Mouse (Mus musculus) kidney, postnatal 36 days (tissue): ENCODE results near the gene Cwc22.

ENCODE experiments used
- DNase-seq, 2 experiments: peaks; one replicate each; pipeline ENCODE4 v3.0.0; 2021 to 2022; ENCODE audit warnings: mixed read lengths in 2 of 2

Cwc22 gene

DNA sequence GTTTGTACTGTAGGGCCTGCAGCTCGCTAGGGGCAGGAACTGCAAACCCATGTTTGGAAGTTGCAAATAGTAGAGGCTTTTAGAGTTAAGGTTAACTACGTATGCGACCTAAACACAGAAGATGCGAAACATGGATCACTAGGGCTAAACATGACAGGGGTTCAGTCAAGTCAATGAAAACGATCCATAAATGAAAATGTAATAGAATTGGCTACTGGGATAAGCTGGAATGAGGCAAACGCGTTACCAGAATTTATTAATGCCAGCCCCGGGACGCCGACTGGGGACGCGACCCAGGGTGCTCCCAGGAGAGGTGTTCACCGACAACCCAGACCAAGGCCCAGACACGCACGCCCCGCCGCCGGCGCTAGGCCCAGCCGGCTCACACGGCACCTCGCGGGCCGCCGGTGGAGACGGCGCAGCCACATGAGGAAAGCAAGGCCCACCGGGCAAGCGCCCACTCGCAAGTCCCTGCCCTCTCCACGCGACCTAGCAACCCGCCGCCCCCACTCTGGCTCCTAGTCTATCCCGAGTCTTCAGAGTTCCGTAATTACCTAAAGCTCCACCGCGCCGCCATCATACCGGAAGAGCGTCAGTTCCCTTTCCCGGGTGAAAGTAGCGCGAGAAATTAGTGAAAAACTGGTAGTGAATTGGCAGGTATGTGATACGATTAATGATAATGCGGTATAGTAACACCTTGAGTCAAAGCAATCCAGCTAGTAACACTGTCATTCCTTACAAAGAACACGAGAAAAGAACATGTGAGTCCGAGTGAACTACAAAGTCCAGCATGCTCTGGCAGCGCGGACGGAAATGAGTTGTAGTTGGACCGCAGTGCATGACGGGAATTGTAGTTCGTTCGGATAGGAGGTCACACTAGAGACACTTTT is at the start of gene Cwc22:
Gene Cwc22 (minus strand): TSS at position 780 of the 890 bp plus-strand sequence.
- peak; percentile 95 to 98 for DNase-seq

DNA sequence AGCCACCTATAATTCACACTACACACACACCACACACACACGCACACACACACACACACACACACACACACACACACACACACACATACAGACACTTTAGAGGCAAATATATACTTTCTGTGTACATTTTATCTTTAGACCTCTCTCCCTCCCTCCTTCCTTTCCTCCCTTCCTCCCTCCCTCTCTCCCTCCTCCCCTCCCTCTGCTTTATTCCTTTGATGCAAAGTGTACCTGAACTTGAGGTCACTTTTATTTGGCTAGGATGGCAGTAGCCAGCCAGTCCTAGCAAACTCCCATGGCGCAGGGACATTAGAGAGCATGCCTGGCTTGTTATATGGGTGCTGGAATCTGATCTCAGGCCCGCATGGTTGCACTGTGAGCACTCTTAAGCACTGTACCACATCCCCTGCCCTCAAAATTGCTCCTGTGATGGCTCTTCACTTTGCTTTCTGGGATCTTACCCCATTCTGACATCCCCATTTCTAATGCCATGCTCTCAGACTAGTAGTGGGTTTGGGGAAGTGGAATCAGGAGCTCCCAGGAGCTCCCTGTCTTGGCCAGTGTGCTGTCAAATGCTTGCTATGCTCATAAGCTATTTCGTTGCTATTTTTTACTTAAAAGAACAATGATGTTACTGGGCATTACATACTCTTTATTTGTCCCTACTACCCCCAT is 47.7 kb upstream of the Cwc22 start:
- no peak for DNase-seq

DNA sequence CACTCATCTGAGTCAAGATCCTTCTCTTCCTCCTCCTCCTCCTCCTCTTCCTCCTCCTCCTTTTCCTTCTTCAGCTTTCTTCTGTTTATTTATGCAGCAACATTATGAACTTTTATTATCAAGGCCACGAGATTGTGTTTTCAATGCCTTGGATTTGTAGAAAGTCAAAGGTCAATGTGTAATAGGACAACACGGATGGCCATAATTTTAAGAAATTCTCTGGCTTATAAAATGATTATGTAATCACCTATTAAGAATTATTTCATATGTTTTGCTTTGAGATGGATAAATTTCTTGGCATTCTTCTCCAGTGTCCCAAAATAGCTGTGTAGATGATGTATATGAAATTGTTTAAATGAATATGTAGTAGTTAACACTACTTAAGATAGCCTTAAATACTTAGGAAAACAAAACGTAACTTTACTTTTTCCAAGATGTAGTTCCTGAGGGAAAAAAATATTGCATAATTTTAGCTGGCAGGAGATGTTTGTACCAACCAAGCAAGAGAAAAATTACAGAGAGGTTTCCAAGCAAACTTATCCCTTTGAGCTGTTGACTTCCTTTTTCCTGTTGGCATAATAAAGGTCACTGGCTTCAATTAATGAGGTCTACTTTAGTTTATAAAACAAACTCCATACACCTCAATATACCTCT is 46.9 kb upstream of the Cwc22 start:
- no peak for DNase-seq

DNA sequence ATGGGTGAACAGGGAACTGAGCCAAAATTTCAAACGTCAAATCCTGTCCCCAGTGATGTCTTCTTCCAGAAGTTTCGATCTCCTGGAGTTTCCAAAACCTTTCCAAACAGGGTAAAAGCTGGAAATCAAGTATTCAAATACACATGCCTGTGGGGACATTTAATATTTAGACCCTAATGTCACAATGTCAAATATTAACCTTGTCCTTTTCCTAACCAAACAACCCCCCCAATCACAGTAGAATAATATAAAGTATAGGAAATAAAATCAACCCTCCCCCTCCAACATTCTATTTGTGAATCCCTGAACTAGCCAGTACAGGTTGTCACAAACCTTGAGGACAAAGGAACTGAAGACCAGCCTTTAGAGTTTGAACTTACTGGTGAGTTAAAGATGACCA is 44.6 kb upstream of the Cwc22 start:
- DNase-seq: no peak

DNA sequence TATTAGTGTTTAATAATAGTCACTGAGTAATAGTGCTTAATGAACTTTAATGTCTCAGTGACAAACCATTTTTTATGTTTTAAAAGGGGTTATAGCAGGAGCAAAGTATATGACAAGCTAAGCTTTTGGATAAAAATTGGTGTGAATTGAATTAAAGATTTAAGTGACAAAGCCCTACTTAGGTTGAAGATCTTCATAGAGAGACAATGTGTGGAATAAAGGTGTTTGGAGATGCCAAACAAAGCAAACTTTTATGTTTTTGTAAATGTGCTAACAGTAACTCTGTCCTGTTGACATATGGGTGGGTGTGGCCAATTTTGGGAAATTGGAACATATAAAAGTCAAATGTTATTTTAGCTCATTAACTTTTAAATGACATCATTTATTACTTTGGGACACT is 43.9 kb upstream of the Cwc22 start:
- no peak for DNase-seq

DNA sequence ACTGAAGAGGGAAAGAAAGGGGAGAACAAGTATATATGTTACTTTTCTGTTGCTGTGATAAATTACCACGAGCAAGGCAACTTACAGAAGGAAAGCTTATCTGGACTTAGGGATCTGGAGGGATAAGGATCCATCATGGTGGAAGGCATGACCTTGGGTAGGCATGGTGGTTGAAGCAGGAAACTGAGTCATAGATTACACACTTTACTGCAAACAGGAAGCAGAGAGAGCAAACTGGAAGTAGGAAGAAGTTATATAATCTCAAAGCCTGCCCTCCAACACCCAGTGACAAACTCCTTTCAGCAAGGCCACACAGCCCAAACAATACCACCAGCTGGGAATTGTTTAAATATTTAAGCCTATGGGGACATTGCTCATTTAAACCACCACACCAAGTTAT is 43.2 kb upstream of the Cwc22 start:
- no peak for DNase-seq

DNA sequence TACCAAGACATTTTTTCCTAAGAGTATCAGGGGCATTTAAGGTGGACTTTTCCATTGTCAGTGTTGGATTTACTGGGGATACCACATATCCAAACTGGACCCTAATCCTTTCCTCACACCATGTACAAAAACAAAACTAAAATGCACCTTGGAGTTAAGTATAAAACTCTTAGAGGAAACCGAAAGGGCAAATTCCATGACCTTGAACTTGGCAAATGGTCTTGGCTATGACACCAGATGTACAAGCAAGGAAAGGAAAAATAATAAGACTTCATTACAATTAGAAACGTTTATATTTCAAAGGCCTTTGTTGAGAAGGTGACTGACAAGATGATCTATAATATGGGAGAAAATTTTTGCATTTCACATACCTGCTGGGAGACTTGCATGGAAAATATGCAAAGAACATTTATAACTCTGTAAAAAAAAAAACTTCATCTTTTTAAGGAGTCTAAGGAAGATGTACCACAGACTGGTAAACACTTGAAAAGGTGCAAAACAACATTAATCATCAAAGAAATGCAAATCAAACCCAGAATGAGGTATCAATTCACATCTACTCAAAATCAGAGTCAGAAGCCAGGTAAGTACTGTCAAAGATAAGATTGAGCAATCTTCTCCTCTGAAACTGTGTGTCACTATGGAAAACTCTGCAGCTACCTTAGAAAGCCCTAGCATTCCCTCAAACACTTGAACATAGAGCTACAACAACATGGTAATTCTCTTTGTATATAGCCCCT is 40.0 kb upstream of the Cwc22 start:
- DNase-seq: peak; percentile 5 to 8

DNA sequence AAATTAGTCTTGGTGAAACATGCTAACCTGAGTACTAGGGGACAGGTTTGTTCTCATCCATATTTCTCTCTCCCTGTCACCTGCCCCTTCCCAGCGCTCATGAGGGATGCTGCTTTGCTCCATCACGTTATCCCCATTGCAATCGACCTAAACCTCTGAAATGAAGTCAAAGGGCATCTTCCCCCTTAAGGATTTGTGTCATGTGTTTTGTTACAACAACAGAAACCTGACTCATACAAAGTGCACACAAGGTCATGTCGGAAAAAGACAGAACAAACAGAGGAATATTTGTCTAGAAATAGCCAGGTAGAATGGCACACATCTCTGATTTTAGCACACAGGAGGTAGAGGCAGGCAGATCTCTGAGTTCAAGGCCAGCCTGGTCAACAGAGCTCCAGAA is 38.0 kb upstream of the Cwc22 start:
- no peak for DNase-seq

DNA sequence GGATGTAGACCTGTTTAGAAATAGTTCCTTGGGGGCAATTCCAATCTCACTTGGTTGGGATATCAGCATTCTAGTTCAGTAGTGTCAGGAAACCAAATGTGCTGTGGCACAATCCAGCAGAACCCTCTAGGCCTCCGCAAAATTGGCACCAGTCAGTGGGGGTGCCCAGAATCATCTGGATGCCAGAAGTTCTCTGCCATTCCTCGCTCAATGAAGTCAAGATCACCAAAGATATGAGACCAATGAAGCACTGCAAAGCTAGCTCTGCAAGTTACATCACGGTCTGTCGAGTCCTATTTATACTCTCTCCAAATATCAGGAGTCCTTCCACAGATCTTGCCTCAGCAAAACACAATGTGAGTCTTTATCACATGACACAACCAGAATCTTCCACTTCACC is 35.7 kb upstream of the Cwc22 start:
- no peak for DNase-seq

DNA sequence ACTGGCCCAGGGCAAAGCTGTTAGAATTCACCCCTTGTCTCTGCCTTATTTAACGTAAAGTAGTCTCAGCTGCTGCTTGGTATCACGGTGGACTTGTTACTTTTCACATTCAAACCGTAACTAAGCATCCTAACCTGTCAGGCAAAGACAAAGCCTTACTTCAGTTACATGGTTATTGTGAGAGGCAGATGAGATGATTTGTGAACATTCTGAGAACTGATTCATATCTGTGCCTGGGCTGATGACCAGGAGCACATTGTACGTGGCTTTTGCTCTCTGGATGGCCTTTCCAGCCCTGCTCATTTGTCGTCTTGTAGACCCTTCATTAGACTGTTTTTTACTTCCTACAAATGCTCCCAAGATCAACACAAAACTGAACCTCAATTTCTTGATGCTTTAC is 34.5 kb upstream of the Cwc22 start:
- no peak for DNase-seq

DNA sequence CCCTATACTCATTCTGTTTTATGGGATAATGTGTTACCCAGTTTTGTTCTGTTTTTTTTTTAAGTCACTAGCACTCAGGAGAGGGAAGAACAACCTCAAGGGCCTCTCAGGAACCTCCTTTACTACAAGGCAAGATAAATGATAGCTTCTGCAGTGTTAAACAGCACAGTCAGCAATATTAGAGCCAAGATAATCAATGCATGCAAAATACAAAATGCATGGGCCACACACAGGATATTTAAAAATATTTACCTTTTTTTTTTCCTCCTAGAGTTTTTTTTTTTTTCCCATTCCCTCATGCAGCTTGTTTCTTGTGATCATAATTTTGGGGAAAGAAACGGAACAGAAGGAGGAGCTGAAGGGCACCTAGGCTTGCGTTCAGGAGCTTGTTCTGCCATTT is 33.3 kb upstream of the Cwc22 start:
- DNase-seq: no peak

DNA sequence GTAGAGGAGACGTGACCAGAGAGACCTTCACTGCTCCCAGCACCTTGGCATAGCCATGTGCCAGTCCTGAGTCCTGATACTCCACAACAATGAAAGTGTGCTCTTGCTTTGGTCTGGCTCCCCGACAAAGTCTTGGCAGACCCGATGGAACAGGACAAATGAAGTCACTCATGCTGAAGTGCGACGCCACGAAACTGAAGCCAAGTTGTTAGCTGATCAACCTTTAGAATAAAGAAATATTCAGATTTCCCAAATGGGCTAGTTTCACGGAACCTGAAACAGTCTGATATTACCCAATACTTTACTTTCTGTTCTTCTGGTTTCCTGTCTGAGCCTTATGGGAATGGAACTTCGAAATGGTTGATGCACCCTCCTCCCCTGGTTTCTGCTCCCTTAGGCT is 32.9 kb upstream of the Cwc22 start:
- DNase-seq: no peak

DNA sequence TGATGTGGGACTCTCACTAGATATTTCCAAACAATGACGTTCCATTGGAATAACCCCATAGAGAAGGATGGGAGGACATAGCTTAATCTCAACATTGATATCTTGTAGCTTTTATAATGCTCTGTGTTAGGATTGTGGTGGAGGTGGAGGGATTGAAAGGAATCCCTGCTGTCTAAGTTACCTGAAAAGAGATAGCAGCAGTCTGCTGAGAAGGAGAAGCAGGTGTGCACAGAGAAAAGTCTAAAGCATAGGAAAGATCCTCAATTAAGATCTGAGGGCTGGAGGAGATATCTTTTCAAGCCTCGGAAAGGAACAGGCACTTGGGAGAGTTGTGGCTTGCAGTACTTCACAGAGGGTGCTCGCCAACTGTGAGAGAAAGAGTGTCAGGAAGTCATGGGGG is 32.1 kb upstream of the Cwc22 start:
- DNase-seq: no peak

DNA sequence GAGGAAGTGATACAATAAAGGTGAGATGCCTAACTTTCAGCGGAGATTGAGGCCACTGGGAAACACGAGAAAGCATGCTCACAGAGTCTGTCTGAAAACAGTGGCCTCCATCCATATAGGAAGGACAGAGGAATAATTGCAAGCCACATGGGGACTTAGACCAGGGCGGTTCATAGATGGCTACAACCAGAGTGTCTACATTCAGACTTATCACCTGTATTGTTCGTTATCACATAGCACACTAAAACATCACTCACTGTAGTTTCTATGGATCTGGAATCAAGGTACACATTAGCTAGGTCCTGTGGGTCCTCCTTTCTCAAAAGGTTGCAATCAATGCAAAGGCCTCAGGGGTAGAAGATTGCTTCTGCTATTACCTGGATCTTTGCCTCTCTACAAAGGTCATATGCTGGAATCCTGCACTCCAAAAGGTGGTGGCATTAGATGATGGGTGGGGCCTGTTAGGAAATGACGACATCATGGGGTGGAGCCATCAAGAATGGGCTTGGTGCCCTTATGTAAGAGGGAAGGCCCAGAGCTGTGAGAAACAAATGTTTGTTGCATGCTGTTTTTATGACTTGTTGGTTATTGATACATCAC is 30.2 kb upstream of the Cwc22 start:
- no peak for DNase-seq

DNA sequence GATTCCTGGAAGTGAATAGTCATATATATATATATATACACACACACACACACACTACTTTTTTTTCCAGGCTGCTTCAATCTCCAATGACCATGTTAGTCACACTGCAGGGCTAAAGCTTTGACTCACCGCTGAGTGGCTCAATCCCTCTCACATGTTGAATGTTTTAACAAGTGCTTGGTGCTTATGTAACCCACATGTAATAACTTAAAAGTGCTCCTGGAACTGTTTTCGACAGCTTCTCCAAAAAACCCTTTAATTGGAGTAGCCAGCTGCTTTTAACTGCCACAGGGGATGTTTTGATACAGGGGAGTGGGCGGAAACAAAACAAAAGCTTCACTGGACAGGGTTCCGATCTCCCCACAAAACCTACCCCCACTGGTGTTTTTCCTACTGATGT is 29.4 kb upstream of the Cwc22 start:
- DNase-seq: no peak

DNA sequence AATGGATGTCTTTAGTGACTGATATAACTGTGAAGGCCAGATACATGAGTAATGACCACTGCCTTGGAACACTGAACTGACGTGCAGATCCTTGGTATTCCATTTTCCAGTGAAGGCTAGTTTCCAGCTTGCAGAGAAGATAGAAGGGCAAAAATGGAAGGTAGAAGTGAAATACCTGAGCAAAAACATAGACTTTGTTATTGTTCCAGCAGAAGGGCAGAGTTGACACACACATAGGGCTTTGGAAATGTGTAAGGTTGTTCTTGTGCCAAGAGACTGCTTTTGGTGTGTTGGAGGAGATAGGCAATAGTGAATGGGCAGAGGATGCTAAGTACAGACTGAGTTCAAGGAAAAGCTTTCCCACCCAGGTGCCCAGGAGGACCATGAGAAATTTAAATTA is 28.8 kb upstream of the Cwc22 start:
- no peak for DNase-seq

DNA sequence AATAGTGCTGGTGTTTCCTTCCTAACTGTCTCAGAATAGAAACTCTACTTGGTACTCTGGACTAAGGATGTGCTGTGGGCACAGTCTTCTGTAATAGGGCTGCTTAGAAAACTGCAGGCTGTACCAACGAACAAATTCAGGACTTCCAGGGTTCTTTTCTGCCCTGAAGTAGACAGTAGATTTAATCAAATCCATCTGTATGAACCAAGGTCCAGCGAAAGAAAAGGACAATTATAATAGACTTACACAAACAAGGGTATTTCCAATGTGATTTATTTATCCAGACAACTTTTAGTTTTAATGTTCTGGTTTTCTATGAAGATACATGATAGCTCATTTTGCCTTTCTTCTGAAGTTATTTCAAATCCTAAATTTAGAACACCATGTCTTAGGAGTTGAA is 28.2 kb upstream of the Cwc22 start:
- no peak for DNase-seq

DNA sequence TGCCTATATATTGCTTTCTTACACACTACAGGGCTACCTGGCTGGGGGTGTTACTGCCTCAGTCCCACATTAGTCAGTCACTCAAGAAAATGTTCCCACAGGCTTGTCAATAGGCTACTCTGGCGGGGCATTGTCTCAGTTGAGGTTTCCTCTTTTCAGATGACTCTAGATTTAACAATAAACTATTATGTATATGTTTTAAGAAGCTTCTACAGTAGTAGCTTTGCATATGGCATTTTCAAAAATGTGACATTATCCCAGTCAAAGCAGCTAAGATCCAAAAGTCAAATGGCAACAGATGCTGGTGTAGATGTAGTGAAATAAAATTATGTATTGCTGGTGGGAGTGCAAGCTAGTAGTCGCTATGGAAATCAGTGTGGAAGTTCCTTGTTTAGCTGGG is 27.1 kb upstream of the Cwc22 start:
- DNase-seq: no peak

DNA sequence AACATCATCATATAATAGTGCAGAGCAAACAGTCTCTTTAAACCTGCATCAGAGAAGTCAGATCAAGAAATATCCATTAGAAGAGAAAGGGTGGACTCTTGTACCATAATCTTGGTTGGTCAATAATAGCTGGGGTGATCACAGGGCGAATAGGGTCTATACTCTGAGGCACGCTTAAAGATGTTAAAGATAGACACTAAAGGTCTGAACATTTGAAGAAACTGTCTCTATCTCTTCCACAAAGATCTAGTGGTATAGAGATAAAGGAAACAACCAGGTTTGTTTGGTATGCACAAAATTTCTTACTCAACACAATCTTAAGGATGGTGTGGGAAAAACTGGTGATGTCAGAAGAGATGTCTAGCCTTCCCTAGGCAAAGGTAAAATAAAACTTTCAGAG is 26.4 kb upstream of the Cwc22 start:
- DNase-seq: no peak

DNA sequence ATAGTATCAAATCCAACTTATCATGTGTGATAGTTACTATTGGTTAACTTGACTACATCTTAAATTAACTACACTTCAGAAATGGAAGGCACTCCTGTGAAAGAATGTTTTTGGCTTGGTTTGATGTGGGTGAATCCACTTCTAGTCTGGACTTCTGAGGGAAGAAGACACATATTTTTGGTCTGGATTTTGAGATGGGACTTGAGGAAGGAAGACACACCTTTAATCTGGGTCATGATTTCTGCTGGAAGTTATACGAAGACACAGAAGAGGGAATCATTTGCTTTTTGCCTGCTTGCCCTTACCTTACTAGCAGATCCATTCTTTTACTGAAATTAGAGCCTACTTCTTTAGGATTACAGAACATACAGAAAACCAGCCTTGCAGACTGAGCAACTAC is 25.7 kb upstream of the Cwc22 start:
- no peak for DNase-seq

DNA sequence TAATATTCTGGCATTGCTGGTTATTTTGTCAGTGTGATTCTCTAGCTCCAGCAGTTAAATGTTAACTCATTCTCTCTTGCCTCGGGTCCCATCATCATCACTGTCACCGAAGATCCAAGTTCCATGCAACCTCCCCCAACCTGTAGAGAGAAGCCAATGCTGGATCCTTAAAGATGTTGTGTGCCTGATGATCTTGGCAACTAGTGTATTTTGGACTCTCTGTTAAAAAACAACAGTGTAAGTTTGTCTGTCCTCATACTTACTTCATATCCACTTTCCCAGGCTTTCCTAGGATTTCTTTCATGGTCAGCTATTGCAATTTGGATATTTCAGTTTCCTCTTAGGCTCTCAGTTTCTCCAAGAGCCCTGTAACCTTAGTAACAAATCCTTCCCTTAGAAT is 25.2 kb upstream of the Cwc22 start:
- no peak for DNase-seq

DNA sequence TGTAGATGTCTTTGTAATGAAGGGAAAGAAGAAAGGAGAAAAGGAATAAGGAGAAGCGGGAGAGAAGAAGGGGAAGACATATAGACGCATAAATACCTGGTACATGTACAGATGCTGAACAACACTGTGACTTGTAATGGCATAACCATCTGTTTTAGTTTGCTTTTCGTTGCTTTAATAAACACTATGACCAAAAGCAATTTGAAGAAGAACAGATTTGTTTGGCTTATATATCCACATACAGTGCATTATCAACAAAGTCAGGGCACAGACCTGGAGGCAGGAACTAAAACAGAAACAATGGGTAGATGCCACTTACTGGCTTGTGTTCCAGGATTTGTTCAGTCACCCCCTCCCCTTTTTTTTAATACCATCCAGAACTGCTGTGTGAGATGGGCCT is 24.4 kb upstream of the Cwc22 start:
- no peak for DNase-seq

DNA sequence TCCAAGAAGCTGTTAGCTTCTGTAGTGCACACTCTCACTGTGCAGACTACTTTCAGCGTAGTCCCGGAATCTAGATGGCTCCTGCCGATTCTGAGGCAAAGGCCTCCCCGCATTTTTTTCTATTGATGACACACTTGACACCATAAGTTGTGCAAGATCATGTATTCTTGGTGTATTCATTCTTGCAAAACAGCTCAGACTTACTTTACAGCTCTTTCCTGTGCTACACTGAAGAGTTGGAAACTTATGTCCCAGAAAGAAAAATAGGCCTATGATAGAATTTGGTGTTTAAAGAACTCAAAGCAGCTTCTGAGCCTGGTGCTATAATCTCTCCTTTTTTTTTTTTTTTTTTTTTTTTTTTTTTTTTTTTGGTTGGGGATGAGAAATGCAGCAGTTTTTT is 23.8 kb upstream of the Cwc22 start:
- DNase-seq: no peak
